Mouse (Mus musculus) myocyte (in vitro differentiated cells): ENCODE data around the gene Sfi1. TPM values are rescaled to one million over a fixed set of nuclear protein-coding genes. Genes with fewer than 3 reads are reported as not detected.
"Not testable (repeated sequence)": the region's sequence is repeated elsewhere in the genome, so short reads cannot be mapped to it uniquely, and the experiment has no call there.

Experiments used
- H3K27me3 ChIP-seq: one replicate; pipeline ENCODE4 v1.6.1; 2011; ENCODE audit not compliant: control insufficient read depth, insufficient read depth, insufficient read length
- H3K36me3 ChIP-seq: one replicate; pipeline ENCODE4 v1.6.1; 2011; ENCODE audit not compliant: control insufficient read depth, insufficient read depth
- H3K4me2 ChIP-seq: one replicate; pipeline ENCODE4 v1.6.1; 2011; ENCODE audit warnings: low read depth, control low read depth
- H3K4me3 ChIP-seq: one replicate; pipeline ENCODE4 v1.5.1; 2011; ENCODE audit warnings: mild to moderate bottlenecking, control low read depth, moderate library complexity
- H3K79me2 ChIP-seq: one replicate; pipeline ENCODE4 v1.6.1; 2011; ENCODE audit not compliant: control insufficient read depth, insufficient read depth
- H3ac ChIP-seq: one replicate; pipeline ENCODE4 v1.6.1; 2011; ENCODE audit not compliant: control insufficient read depth, insufficient read length
- MAX ChIP-seq: IDR thresholded peaks from one replicate; pipeline ENCODE4 v1.6.1; 2011; ENCODE audit warnings: low read depth, mild to moderate bottlenecking, control low read depth
- MYOD1 ChIP-seq, 3 experiments: IDR thresholded peaks; one replicate each; pipeline ENCODE4 v1.6.1; 2011; ENCODE audit warnings: control low read depth in 2 of 3, low read depth in 2 of 3, mild to moderate bottlenecking in 2 of 3, moderate library complexity in 1 of 3; ENCODE audit not compliant: insufficient read length in 2 of 3, control insufficient read depth in 1 of 3
- MYOG ChIP-seq, 3 experiments: IDR thresholded peaks; one replicate each; pipeline ENCODE4 v1.6.1; 2011; ENCODE audit warnings: control low read depth in 2 of 3, low read depth in 2 of 3, mild to moderate bottlenecking in 2 of 3; ENCODE audit not compliant: insufficient read length in 2 of 3, control insufficient read depth in 1 of 3, insufficient read depth in 1 of 3
- POLR2AphosphoS2 ChIP-seq: IDR thresholded peaks from one replicate; pipeline ENCODE4 v1.6.1; 2011; ENCODE audit warnings: low read depth, control low read depth; ENCODE audit not compliant: insufficient read length
- REST ChIP-seq: IDR thresholded peaks from one replicate; pipeline ENCODE4 v1.6.1; 2011; ENCODE audit warnings: mild to moderate bottlenecking, control low read depth, moderate library complexity; ENCODE audit not compliant: insufficient read depth, insufficient read length
- TCF3 ChIP-seq: IDR thresholded peaks from one replicate; pipeline ENCODE4 v1.6.1; 2011; ENCODE audit warnings: low read depth, control low read depth; ENCODE audit not compliant: insufficient read length
- USF1 ChIP-seq: IDR thresholded peaks from one replicate; pipeline ENCODE4 v1.6.1; 2011; ENCODE audit warnings: low read depth, mild to moderate bottlenecking, control low read depth, moderate library complexity
- polyA plus RNA-seq: library from polyadenylated mRNA; unstranded; fragments of >200 nt; fragmentation: generic; extraction: Trizol; gene quantifications from one replicate; pipeline ENCODE4 v1.2.1, GENCODE M21; 2012; ENCODE audit warnings: missing spikeins

The Sfi1 gene
- polyA plus RNA-seq, 1 experiment: 6.2 TPM

GRCm38 (mm10) chr11:3101072-3101874 is 92.0 kb downstream of the Sfi1 start:
- H3K4me2 ChIP-seq: no peak overlapping the region
- no peak overlapping the region for H3K4me3 ChIP-seq
- H3K27me3 ChIP-seq: no peaks in the 10 kb centered on the region
- H3ac ChIP-seq: no peak overlapping the region
- TF ChIP-seq MYOD1 (IDR thresholded peaks at IDR 0.05; ENCODE audit: control insufficient read depth in 1 of 3, insufficient read length in 2 of 3, low read depth in 2 of 3) (no peak), MYOG (IDR thresholded peaks at IDR 0.05; ENCODE audit: control insufficient read depth in 1 of 3, insufficient read depth in 1 of 3, insufficient read length in 2 of 3, low read depth in 2 of 3) (no peak), REST (no peak), POLR2AphosphoS2 (no peak), USF1 (no peak), TCF3 (no peak), MAX (no peak)
- no peaks in the 10 kb centered on the region for H3K36me3 ChIP-seq
- H3K79me2 ChIP-seq: no peaks in the 10 kb centered on the region

- H3K4me2 ChIP-seq, H3K27me3 ChIP-seq, H3K36me3 ChIP-seq, H3K4me3 ChIP-seq, H3ac ChIP-seq, H3K79me2 ChIP-seq: not testable (repeated sequence)
Observed at GRCm38 (mm10) chr11:3100066-3100645, 93.1 kb downstream of the Sfi1 start.

Other genes starting within 250 kb of the Sfi1 start
- 24.1 TPM for gene Eif4enif1, start 8.9 kb upstream of the Sfi1 start, polyA plus RNA-seq
- 109 TPM for gene Drg1, start 73.0 kb upstream of the Sfi1 start, polyA plus RNA-seq
- 14.5 TPM for gene Patz1, start 95.4 kb upstream of the Sfi1 start, polyA plus RNA-seq
- 5.8 TPM for gene Pik3ip1, start 136.9 kb upstream of the Sfi1 start, polyA plus RNA-seq
- gene Limk2, start 215.7 kb upstream of the Sfi1 start, polyA plus RNA-seq: 37.8 TPM